Mouse (Mus musculus) stomach, embryonic 15.5 days (tissue): Measurements from ENCODE around the gene Shq1. TPM values are rescaled to one million over a fixed set of nuclear protein-coding genes. Genes with fewer than 3 reads are reported as not detected.
A peak's percentile ranks its signal among the peaks of the same experiment; 100 is the strongest.

Experiments used
- ATAC-seq: fragments of 200-750 bp; cut with Nextera tagmentation; 2 replicates; pipeline ENCODE4 v1.8.0; 2017; ENCODE audit warnings: low read depth, moderate number of reproducible peaks, moderate TSS enrichment; ENCODE audit not compliant: insufficient read depth, low FRiP score
- H3K27ac ChIP-seq: fragments of 300-500 bp; sonication (generic); 2 replicates; pipeline ENCODE4 v1.5.1; 2015; ENCODE audit warnings: mild to moderate bottlenecking, inconsistent platforms
- H3K27me3 ChIP-seq: fragments of 300-500 bp; sonication (generic); replicated peaks from 2 replicates; pipeline ENCODE4 v1.6.1; 2015; ENCODE audit warnings: inconsistent platforms
- H3K36me3 ChIP-seq: fragments of 300-500 bp; sonication (generic); 2 replicates; pipeline ENCODE4 v1.6.1; 2015; ENCODE audit warnings: inconsistent platforms
- H3K4me1 ChIP-seq: fragments of 300-500 bp; sonication (generic); 2 replicates; pipeline ENCODE4 v1.6.1; 2015; ENCODE audit warnings: inconsistent platforms
- H3K4me2 ChIP-seq: fragments of 300-500 bp; sonication (generic); 2 replicates; pipeline ENCODE4 v1.6.1; 2015; ENCODE audit warnings: mild to moderate bottlenecking, inconsistent platforms
- H3K4me3 ChIP-seq: fragments of 300-500 bp; sonication (generic); replicated peaks from 2 replicates; pipeline ENCODE4 v1.5.1; 2015; ENCODE audit warnings: inconsistent platforms
- H3K9ac ChIP-seq: fragments of 300-500 bp; sonication (generic); 2 replicates; pipeline ENCODE4 v1.6.1; 2015; ENCODE audit warnings: inconsistent platforms
- H3K9me3 ChIP-seq: fragments of 300-500 bp; sonication (generic); 2 replicates; pipeline ENCODE4 v1.6.1; 2016; ENCODE audit warnings: inconsistent platforms
- WGBS: fragments of 180-500 bp; shearing (Covaris S2); methylation state at CpG from one replicate; pipeline ENCODE4 v1.1.7; 2015; 5-methylcytosine and 5-hydroxymethylcytosine counted together
- polyA plus RNA-seq: library from polyadenylated mRNA; unstranded; fragments of >200 nt; fragmentation: Nextera tagmentation; extraction: Ambion mirVana; gene quantifications from 2 replicates; pipeline ENCODE4 v1.2.1, GENCODE M21; 2015

Shq1 gene
- 15.6 and 17.2 TPM in 2 replicates for polyA plus RNA-seq

- Histone ChIP-seq H3K36me3 (no peaks in the 10 kb centered on the region), H3K27ac (0 out of 2 replicates have a peak within 1 kb of the TSS, but pooled peaks have one; percentile 13), H3K9me3 (no peaks in the 10 kb centered on the region), H3K9ac (peak within 1 kb of the TSS; percentile 57), H3K4me1 (peaks cover 5% of the 10 kb centered on the region; the same call in 1 of the 2 replicates), H3K4me2 (peak within 1 kb of the TSS; percentile 85), H3K27me3 (no peaks in the 10 kb centered on the region), H3K4me3 (peak within 1 kb of the TSS; percentile 88)
- WGBS, result under 1% methylated on average over 49 of the region's 49 CpGs
- peak; percentile 93 for ATAC-seq
Measured at GRCm38 (mm10) chr6:100670880-100671344, at the start of gene Shq1. TSS of gene Shq1 (minus strand) at chr6:100671157.

DNA sequence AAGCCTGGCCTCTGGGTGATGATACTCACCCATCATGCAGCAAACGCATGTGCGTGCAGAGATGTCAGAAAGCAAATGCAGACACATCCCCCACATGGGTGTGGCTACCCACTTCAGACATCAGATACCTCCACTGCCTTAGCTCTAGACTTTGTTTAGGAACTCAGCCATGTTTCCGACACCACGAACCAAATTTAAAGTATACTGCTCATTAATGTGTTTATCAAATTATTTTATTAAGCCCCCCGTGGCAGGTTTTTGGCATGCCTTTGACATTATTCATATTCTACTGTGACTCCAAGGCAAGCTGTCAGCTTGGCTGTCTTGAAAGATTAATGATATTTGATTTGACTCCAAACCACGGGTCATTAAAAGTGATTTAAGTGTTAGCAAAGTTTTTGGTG lies 49.1 kb upstream of the Shq1 start:
- H3K4me2 ChIP-seq, result no peak overlapping the region
- H3K27me3 ChIP-seq, result no peaks in the 10 kb centered on the region
- no peak overlapping the region for H3K4me3 ChIP-seq
- no peaks in the 10 kb centered on the region for H3K4me1 ChIP-seq
- H3K36me3 ChIP-seq, result no peaks in the 10 kb centered on the region
- WGBS, result 42% methylated on average over 6 of the region's 6 CpGs
- no peak for ATAC-seq
- H3K9me3 ChIP-seq, result no peaks in the 10 kb centered on the region
- H3K9ac ChIP-seq, result no peak overlapping the region
- H3K27ac ChIP-seq, result no peak overlapping the region

DNA sequence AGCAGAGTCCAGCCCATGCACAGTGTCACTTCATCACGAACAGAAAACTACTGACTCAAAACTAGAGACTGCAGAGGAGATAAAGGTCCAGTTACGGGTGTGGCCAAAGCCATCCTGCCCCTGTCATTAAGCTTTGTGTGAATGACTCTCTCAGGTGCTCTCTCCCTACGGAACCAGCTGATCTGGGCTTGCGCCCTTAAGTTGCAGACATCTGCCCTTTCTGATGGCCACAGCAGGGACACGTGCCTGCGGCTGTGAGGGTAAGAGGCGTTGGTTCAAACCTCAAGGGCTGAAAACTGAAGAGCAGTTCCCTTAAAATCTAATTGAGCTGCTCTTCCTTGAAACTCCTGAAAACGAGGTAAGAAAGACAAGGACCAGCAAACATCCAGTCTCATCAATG lies 45.9 kb upstream of the Shq1 start:
- Histone ChIP-seq H3K4me1 (no peaks in the 10 kb centered on the region), H3K9me3 (no peaks in the 10 kb centered on the region), H3K36me3 (no peaks in the 10 kb centered on the region), H3K9ac (no peak overlapping the region), H3K27me3 (no peaks in the 10 kb centered on the region), H3K27ac (no peak overlapping the region), H3K4me2 (no peak overlapping the region), H3K4me3 (no peak overlapping the region)
- WGBS, result 72% methylated on average over 8 of the region's 8 CpGs
- no peak for ATAC-seq

DNA sequence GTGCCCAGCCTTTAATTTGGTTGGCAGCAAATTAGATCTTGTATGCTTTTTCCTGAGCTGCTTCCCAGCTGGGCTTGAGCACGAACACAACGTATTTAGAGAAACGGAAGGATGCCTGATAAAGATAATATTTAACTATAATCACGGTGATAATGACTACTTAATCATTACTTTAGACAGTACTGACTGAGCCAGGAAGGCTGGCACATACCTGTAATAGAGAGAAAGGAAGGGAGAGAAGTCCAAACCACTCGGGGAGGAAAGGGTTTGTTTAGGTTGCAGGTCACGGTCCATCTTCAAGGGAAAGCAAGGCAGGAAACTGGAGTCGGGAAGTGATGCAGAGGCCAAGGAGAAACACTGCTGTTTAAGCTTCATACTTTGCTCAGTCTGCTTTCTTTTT lies 45.2 kb upstream of the Shq1 start:
- Histone ChIP-seq H3K4me3 (no peak overlapping the region), H3K27me3 (no peaks in the 10 kb centered on the region), H3K27ac (no peak overlapping the region), H3K9me3 (no peaks in the 10 kb centered on the region), H3K36me3 (no peaks in the 10 kb centered on the region), H3K4me2 (no peak overlapping the region), H3K9ac (no peak overlapping the region), H3K4me1 (no peaks in the 10 kb centered on the region)
- ATAC-seq, result no peak
- 51% methylated on average over 7 of the region's 7 CpGs for WGBS

DNA sequence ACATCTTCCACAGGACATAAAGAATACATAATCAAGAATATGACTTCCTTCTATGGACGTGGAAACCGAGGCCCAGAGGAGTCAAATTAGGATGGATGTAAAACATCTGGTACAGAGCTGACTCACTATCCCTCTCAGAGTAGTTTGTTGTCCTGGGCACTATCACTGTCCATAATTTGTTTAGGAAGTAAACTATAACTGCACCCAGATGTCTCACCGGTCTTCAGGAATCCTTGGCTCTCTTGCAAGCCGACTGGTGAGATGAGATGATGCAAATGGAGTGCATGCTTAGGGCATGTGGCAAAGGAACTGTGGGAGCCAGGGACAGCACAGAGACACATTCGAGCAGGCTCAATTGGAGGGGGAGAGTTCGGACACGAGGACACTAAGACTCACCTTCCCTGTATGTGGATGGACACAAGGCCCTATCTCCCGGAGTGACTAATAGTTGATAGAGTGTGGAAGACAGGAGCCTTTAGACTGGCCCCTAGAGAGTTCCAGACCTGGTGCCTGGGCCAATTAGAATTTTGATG lies 44.4 kb upstream of the Shq1 start:
- Histone ChIP-seq H3K4me2 (no peak overlapping the region), H3K9me3 (no peaks in the 10 kb centered on the region), H3K27me3 (no peaks in the 10 kb centered on the region), H3K4me1 (no peaks in the 10 kb centered on the region), H3K36me3 (no peaks in the 10 kb centered on the region), H3K9ac (no peak overlapping the region), H3K27ac (no peak overlapping the region), H3K4me3 (no peak overlapping the region)
- ATAC-seq, result no peak
- WGBS, result 68% methylated on average over 8 of the region's 8 CpGs

DNA sequence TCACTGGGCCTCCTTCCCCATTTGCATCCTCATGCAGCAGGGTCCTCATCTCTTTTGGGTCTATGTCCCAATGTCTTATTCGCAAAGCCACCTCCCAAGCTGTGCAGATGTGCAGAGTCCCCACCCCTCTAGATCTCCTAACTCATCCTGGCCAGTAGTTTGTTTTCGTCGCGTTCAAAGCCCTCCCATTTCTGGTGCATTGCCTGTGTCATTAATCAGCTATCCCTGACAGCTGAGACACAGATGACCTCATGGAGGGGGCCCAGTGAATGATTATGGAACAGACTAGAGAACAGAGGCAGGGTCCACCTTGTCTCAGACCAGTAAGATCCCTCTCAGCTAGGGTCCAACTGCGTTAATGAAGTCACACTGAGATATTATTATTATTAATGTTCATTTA lies 39.9 kb upstream of the Shq1 start:
- Histone ChIP-seq H3K27ac (no peak overlapping the region), H3K4me3 (no peak overlapping the region), H3K27me3 (no peaks in the 10 kb centered on the region), H3K9ac (no peak overlapping the region), H3K4me1 (no peaks in the 10 kb centered on the region), H3K36me3 (no peaks in the 10 kb centered on the region), H3K4me2 (no peak overlapping the region), H3K9me3 (no peaks in the 10 kb centered on the region)
- no peak for ATAC-seq
- 74% methylated on average over 5 of the region's 5 CpGs for WGBS

GRCm38 (mm10) chr6:100710170-100710569 lies 39.2 kb upstream of the Shq1 start:
- no peaks in the 10 kb centered on the region for H3K9me3 ChIP-seq
- no peaks in the 10 kb centered on the region for H3K36me3 ChIP-seq
- no peak overlapping the region for H3K4me2 ChIP-seq
- no peak for ATAC-seq
- no peaks in the 10 kb centered on the region; the same call in 1 of the 2 replicates for H3K27me3 ChIP-seq
- 0 out of 2 replicates have a peak, but pooled peaks cover 4% of the 10 kb centered on the region for H3K4me1 ChIP-seq
- no peak overlapping the region for H3K4me3 ChIP-seq
- WGBS, result 40% methylated on average over 4 of the region's 4 CpGs
- no peak overlapping the region for H3K9ac ChIP-seq
- H3K27ac ChIP-seq, result no peak overlapping the region

DNA sequence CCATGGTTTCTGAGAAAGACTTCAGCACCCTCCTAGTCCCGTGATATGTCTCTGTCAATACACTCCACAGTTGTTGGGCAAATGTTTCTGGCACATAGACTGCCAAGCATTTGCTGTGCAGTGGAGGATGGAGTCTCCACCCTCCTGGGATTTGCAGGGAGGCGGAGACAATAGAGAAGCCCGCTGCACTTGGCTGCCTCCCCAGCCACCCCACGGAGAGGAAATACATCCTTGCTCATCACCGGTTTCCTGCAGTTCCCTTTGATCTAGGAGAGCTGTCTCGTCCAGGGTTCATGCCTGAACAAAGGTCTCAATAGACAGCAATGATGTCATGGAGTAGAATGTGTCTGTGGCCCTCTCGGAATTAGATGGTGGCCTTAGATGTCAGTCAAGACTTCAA lies 38.5 kb upstream of the Shq1 start:
- peaks cover 7% of the 10 kb centered on the region for H3K27me3 ChIP-seq
- H3K27ac ChIP-seq, result no peak overlapping the region
- H3K9me3 ChIP-seq, result no peaks in the 10 kb centered on the region
- no peak for ATAC-seq
- no peak overlapping the region for H3K4me2 ChIP-seq
- 38% methylated on average over 7 of the region's 7 CpGs for WGBS
- 0 out of 2 replicates have a peak, but pooled peaks cover 4% of the 10 kb centered on the region for H3K4me1 ChIP-seq
- no peaks in the 10 kb centered on the region for H3K36me3 ChIP-seq
- no peak overlapping the region for H3K4me3 ChIP-seq
- no peak overlapping the region for H3K9ac ChIP-seq

GRCm38 (mm10) chr6:100708996-100709395 lies 38.0 kb upstream of the Shq1 start:
- WGBS, result 76% methylated on average over 9 of the region's 9 CpGs
- Histone ChIP-seq H3K4me2 (no peak overlapping the region), H3K4me3 (no peak overlapping the region)

GRCm38 (mm10) chr6:100708248-100708647 lies 37.3 kb upstream of the Shq1 start:
- Histone ChIP-seq H3K27ac (no peak overlapping the region), H3K4me3 (no peak overlapping the region), H3K36me3 (no peaks in the 10 kb centered on the region), H3K4me1 (0 out of 2 replicates have a peak, but pooled peaks cover 4% of the 10 kb centered on the region), H3K9me3 (no peaks in the 10 kb centered on the region), H3K4me2 (no peak overlapping the region), H3K9ac (no peak overlapping the region), H3K27me3 (peaks cover 17% of the 10 kb centered on the region)
- 72% methylated on average over 1 of the region's 1 CpGs for WGBS
- no peak for ATAC-seq

More at GRCm38 (mm10) chr6:100708996-100709395, 38.0 kb upstream of the Shq1 start:
- Histone ChIP-seq H3K9me3 (no peaks in the 10 kb centered on the region), H3K9ac (no peak overlapping the region), H3K36me3 (no peaks in the 10 kb centered on the region), H3K27ac (no peak overlapping the region), H3K27me3 (peaks cover 11% of the 10 kb centered on the region), H3K4me1 (0 out of 2 replicates have a peak, but pooled peaks cover 4% of the 10 kb centered on the region)
- no peak for ATAC-seq

GRCm38 (mm10) chr6:100707557-100707956 lies 36.6 kb upstream of the Shq1 start:
- Histone ChIP-seq H3K4me1 (0 out of 2 replicates have a peak, but pooled peaks cover 4% of the 10 kb centered on the region), H3K9me3 (no peaks in the 10 kb centered on the region), H3K36me3 (no peaks in the 10 kb centered on the region), H3K4me2 (no peak overlapping the region), H3K4me3 (no peak overlapping the region), H3K27ac (no peak overlapping the region), H3K9ac (no peak overlapping the region), H3K27me3 (peaks cover 17% of the 10 kb centered on the region)
- whole genome bisulfite sequencing, result 48% methylated on average over 7 of the region's 7 CpGs
- no peak for ATAC-seq

- H3K36me3 ChIP-seq, result no peaks in the 10 kb centered on the region
- no peak overlapping the region for H3K4me2 ChIP-seq
- WGBS, result 68% methylated on average over 6 of the region's 6 CpGs
- 0 out of 2 replicates have a peak, but pooled peaks cover 4% of the 10 kb centered on the region for H3K4me1 ChIP-seq
- H3K27me3 ChIP-seq, result peaks cover 17% of the 10 kb centered on the region
- H3K27ac ChIP-seq, result no peak overlapping the region
- no peaks in the 10 kb centered on the region for H3K9me3 ChIP-seq
- no peak overlapping the region for H3K4me3 ChIP-seq
- no peak overlapping the region for H3K9ac ChIP-seq
- ATAC-seq, result no peak
Measured at GRCm38 (mm10) chr6:100706861-100707260, 35.9 kb upstream of the Shq1 start.
